Mouse (Mus musculus) MEL (cell line): ENCODE measurements around the gene Utf1. TPM values are rescaled to one million over a fixed set of nuclear protein-coding genes. Genes with fewer than 3 reads are reported as not detected.

Experiments
- DNase-seq: peaks from one replicate; pipeline ENCODE4 v3.0.0; 2011; ENCODE audit warnings: low read depth, low spot score
- H3K27ac ChIP-seq: 2 replicates; pipeline ENCODE4 v1.5.1; 2012; ENCODE audit warnings: low read depth, mild to moderate bottlenecking, control low read depth, low read length, moderate library complexity; ENCODE audit not compliant: control insufficient read depth
- H3K27me3 ChIP-seq, 2 experiments: fragments of 150-350 bp in 1 of 2; sonication (generic) in 1 of 2; 2 replicates each; pipeline ENCODE4 v1.6.1; 2012; ENCODE audit warnings: low read length in 2 of 2, mild to moderate bottlenecking in 2 of 2, improper control_type of control experiment in 1 of 2, moderate library complexity in 1 of 2; ENCODE audit not compliant: insufficient read depth in 2 of 2, control insufficient read depth in 1 of 2
- H3K36me3 ChIP-seq, 2 experiments: 2 replicates each; pipeline ENCODE4 v1.6.1; 2012 to 2014; ENCODE audit warnings: low read length in 2 of 2, improper control_type of control experiment in 1 of 2, inconsistent platforms in 1 of 2, mild to moderate bottlenecking in 1 of 2; ENCODE audit not compliant: insufficient read depth in 2 of 2, control insufficient read depth in 1 of 2
- H3K4me1 ChIP-seq, 2 experiments: fragments of 150-350 bp in 1 of 2; sonication (generic) in 1 of 2; 2 replicates each; pipeline ENCODE4 v1.6.1; 2012; ENCODE audit warnings: low read length in 2 of 2, improper control_type of control experiment in 1 of 2, mild to moderate bottlenecking in 1 of 2; ENCODE audit not compliant: insufficient read depth in 2 of 2, control insufficient read depth in 1 of 2
- H3K4me3 ChIP-seq, 2 experiments: fragments of 150-350 bp in 1 of 2; sonication (generic) in 1 of 2; 2 replicates each; pipeline ENCODE4 v1.5.1; 2012; ENCODE audit warnings: low read depth in 2 of 2, low read length in 2 of 2, mild to moderate bottlenecking in 2 of 2, moderate library complexity in 2 of 2, control low read depth in 1 of 2, improper control_type of control experiment in 1 of 2; ENCODE audit not compliant: control insufficient read depth in 1 of 2, insufficient read depth in 1 of 2
- H3K79me2 ChIP-seq: 2 replicates; pipeline ENCODE4 v1.6.1; 2012; ENCODE audit warnings: mild to moderate bottlenecking, low read length, moderate library complexity; ENCODE audit not compliant: control insufficient read depth, poor library complexity, insufficient read depth
- H3K9ac ChIP-seq: 2 replicates; pipeline ENCODE4 v1.6.1; 2012; ENCODE audit warnings: low read depth, mild to moderate bottlenecking, control low read depth, low read length, moderate library complexity; ENCODE audit not compliant: control insufficient read depth, poor library complexity, severe bottlenecking
- H3K9me3 ChIP-seq: fragments of 150-350 bp; sonication (generic); replicated peaks from 2 replicates; pipeline ENCODE4 v1.6.1; 2012; ENCODE audit warnings: mild to moderate bottlenecking, low read length, improper control_type of control experiment, moderate library complexity; ENCODE audit not compliant: insufficient read depth
- BHLHE40 ChIP-seq: IDR thresholded peaks from 2 replicates; pipeline ENCODE4 v1.6.1; 2012; ENCODE audit warnings: low read depth, mild to moderate bottlenecking, inconsistent platforms, low read length, improper control_type of control experiment, borderline replicate concordance
- CHD2 ChIP-seq: IDR thresholded peaks from 2 replicates; pipeline ENCODE4 v1.6.1; 2011; ENCODE audit warnings: low read length, improper control_type of control experiment
- CTCF ChIP-seq, 3 experiments: IDR thresholded peaks in 2 of 3; conservative IDR thresholded peaks in 1 of 3; 2 replicates each; pipeline ENCODE4 v1.5.1; 2011 to 2012; ENCODE audit warnings: low read length in 3 of 3, low read depth in 2 of 3, mild to moderate bottlenecking in 2 of 3, improper control_type of control experiment in 1 of 3, inconsistent platforms in 1 of 3, mixed read lengths in 1 of 3, moderate library complexity in 1 of 3; ENCODE audit not compliant: control insufficient read depth in 1 of 3, insufficient read depth in 1 of 3, poor library complexity in 1 of 3, severe bottlenecking in 1 of 3
- E2F4 ChIP-seq: IDR thresholded peaks from 2 replicates; pipeline ENCODE4 v1.6.1; 2011; ENCODE audit warnings: low read depth, low read length, improper control_type of control experiment, borderline replicate concordance
- EP300 ChIP-seq, 2 experiments: IDR thresholded peaks; 2 replicates each; pipeline ENCODE4 v1.6.1; 2011; ENCODE audit warnings: improper control_type of control experiment in 2 of 2, low read length in 2 of 2, low read depth in 1 of 2, mild to moderate bottlenecking in 1 of 2
- GABPA ChIP-seq: IDR thresholded peaks from 2 replicates; pipeline ENCODE4 v1.6.1; 2012; ENCODE audit warnings: low read depth, mild to moderate bottlenecking, inconsistent platforms, low read length, improper control_type of control experiment, moderate library complexity
- GATA1 ChIP-seq: IDR thresholded peaks from 2 replicates; pipeline ENCODE4 v1.6.1; 2011; ENCODE audit warnings: low read depth, low read length, improper control_type of control experiment
- HCFC1 ChIP-seq: IDR thresholded peaks from 2 replicates; pipeline ENCODE4 v1.6.1; 2012; ENCODE audit warnings: low read depth, mild to moderate bottlenecking, inconsistent platforms, low read length, improper control_type of control experiment, moderate library complexity
- JUND ChIP-seq: IDR thresholded peaks from 2 replicates; pipeline ENCODE4 v1.6.1; 2011; ENCODE audit warnings: low read depth, mild to moderate bottlenecking, improper control_type of control experiment, low read length
- KAT2A ChIP-seq: conservative IDR thresholded peaks from 2 replicates; pipeline ENCODE4 v1.6.1; 2012; ENCODE audit warnings: low read depth, low read length, improper control_type of control experiment, inconsistent platforms
- MAZ ChIP-seq: IDR thresholded peaks from 2 replicates; pipeline ENCODE4 v1.6.1; 2012; ENCODE audit warnings: low read depth, mild to moderate bottlenecking, inconsistent platforms, low read length, improper control_type of control experiment
- MEF2A ChIP-seq: IDR thresholded peaks from 2 replicates; pipeline ENCODE4 v1.6.1; 2014; ENCODE audit warnings: low read depth, mild to moderate bottlenecking, inconsistent platforms, low read length, improper control_type of control experiment; ENCODE audit not compliant: poor library complexity, insufficient replicate concordance, severe bottlenecking; ENCODE audit errors: extremely low read depth
- NELFE ChIP-seq: IDR thresholded peaks from 2 replicates; pipeline ENCODE4 v1.6.1; 2011; ENCODE audit warnings: low read depth, low read length, improper control_type of control experiment
- POLR2A ChIP-seq, 2 experiments: IDR thresholded peaks; 2 replicates each; pipeline ENCODE4 v1.6.1; 2011 to 2012; ENCODE audit warnings: low read length in 2 of 2, mild to moderate bottlenecking in 2 of 2, control low read depth in 1 of 2, improper control_type of control experiment in 1 of 2, low read depth in 1 of 2, moderate library complexity in 1 of 2; ENCODE audit not compliant: control insufficient read depth in 1 of 2, insufficient read depth in 1 of 2, poor library complexity in 1 of 2
- POLR2AphosphoS2 ChIP-seq: IDR thresholded peaks from 2 replicates; pipeline ENCODE4 v1.6.1; 2011; ENCODE audit warnings: low read length, improper control_type of control experiment
- RAD21 ChIP-seq: IDR thresholded peaks from 2 replicates; pipeline ENCODE4 v1.6.1; 2011; ENCODE audit warnings: mild to moderate bottlenecking, low read depth, low read length, improper control_type of control experiment
- RCOR1 ChIP-seq: IDR thresholded peaks from 2 replicates; pipeline ENCODE4 v1.6.1; 2012; ENCODE audit warnings: low read depth, mild to moderate bottlenecking, inconsistent platforms, low read length, improper control_type of control experiment
- SIN3A ChIP-seq: IDR thresholded peaks from 2 replicates; pipeline ENCODE4 v1.6.1; 2012; ENCODE audit warnings: low read length, improper control_type of control experiment, inconsistent platforms
- SMC3 ChIP-seq: IDR thresholded peaks from 2 replicates; pipeline ENCODE4 v1.6.1; 2011; ENCODE audit warnings: low read depth, low read length, improper control_type of control experiment
- TAL1 ChIP-seq: IDR thresholded peaks from 2 replicates; pipeline ENCODE4 v1.6.1; 2012; ENCODE audit warnings: mild to moderate bottlenecking, inconsistent platforms, low read length, moderate library complexity, mixed read lengths
- TBP ChIP-seq: IDR thresholded peaks from 2 replicates; pipeline ENCODE4 v1.8.0; 2011; ENCODE audit warnings: low read depth, low read length, improper control_type of control experiment
- TCF12 ChIP-seq: IDR thresholded peaks from 2 replicates; pipeline ENCODE4 v1.6.1; 2014; ENCODE audit warnings: low read depth, mild to moderate bottlenecking, inconsistent platforms, low read length, improper control_type of control experiment, moderate library complexity
- USF2 ChIP-seq, 2 experiments: IDR thresholded peaks; 2 replicates each; pipeline ENCODE4 v1.6.1; 2011 to 2012; ENCODE audit warnings: improper control_type of control experiment in 2 of 2, low read length in 2 of 2, borderline replicate concordance in 1 of 2, inconsistent platforms in 1 of 2, low read depth in 1 of 2, mild to moderate bottlenecking in 1 of 2; ENCODE audit not compliant: insufficient read depth in 1 of 2
- ZC3H11A ChIP-seq: IDR thresholded peaks from 2 replicates; pipeline ENCODE4 v1.6.1; 2012; ENCODE audit warnings: low read depth, mild to moderate bottlenecking, inconsistent platforms, low read length, improper control_type of control experiment
- ZMIZ1 ChIP-seq: IDR thresholded peaks from 2 replicates; pipeline ENCODE4 v1.6.1; 2012; ENCODE audit warnings: low read depth, mild to moderate bottlenecking, inconsistent platforms, low read length, improper control_type of control experiment, moderate library complexity
- ZNF384 ChIP-seq: IDR thresholded peaks from 2 replicates; pipeline ENCODE4 v1.6.1; 2012; ENCODE audit warnings: low read depth, mild to moderate bottlenecking, inconsistent platforms, low read length, improper control_type of control experiment
- polyA plus RNA-seq, 2 experiments: library from polyadenylated mRNA; stranded (reverse) in 1 of 2; unstranded in 1 of 2; fragments of >175 nt in 1 of 2; fragments of >200 nt in 1 of 2; gene quantifications; 2 replicates each; pipeline versions ENCODE4 v1.2.1 to v1.2.4; 2012; ENCODE audit warnings: low replicate concordance in 2 of 2, low read depth in 1 of 2; ENCODE audit not compliant: insufficient read length in 2 of 2, insufficient read depth in 1 of 2, missing spikeins in 1 of 2
- total RNA-seq: library from RNA; depleted of rRNA; stranded (reverse); fragments of 300-350 nt; gene quantifications from 2 replicates; pipeline ENCODE4 v1.2.3, GENCODE M21; 2012

Gene Utf1
- total and polyA plus RNA-seq, 3 experiments = not detected

GRCm38 (mm10) chr7:139896271-139896670 is 47.3 kb upstream of the Utf1 start (continued):
- no peak for TF ChIP-seq POLR2AphosphoS2
- no peak for TF ChIP-seq CTCF (IDR thresholded peaks at IDR 0.05 in 2 of 3, conservative IDR thresholded peaks at IDR 0.05 in 1 of 3; ENCODE audit: control insufficient read depth in 1 of 3, insufficient read depth in 1 of 3, low read depth in 2 of 3, low read length in 3 of 3, poor library complexity in 1 of 3, severe bottlenecking in 1 of 3)
- TF ChIP-seq, all 39 proteins: peak for 0

GRCm38 (mm10) chr7:139896796-139897195 is 46.8 kb upstream of the Utf1 start:
- TF ChIP-seq TCF12 (no peak), MAZ (no peak)
- H3K9ac ChIP-seq = no peak overlapping the region
- no peaks in the 10 kb centered on the region for H3K9me3 ChIP-seq
- no peaks in the 10 kb centered on the region for H3K27me3 ChIP-seq
- H3K36me3 ChIP-seq = no peaks in the 10 kb centered on the region
- no peak overlapping the region for H3K4me3 ChIP-seq
- DNase-seq = no peak
- H3K4me1 ChIP-seq = no peaks in the 10 kb centered on the region
- H3K79me2 ChIP-seq = no peaks in the 10 kb centered on the region
- H3K27ac ChIP-seq = no peak overlapping the region

GRCm38 (mm10) chr7:139898606-139899005 is 45.0 kb upstream of the Utf1 start:
- no peaks in the 10 kb centered on the region for H3K27me3 ChIP-seq
- no peak for DNase-seq

DNA sequence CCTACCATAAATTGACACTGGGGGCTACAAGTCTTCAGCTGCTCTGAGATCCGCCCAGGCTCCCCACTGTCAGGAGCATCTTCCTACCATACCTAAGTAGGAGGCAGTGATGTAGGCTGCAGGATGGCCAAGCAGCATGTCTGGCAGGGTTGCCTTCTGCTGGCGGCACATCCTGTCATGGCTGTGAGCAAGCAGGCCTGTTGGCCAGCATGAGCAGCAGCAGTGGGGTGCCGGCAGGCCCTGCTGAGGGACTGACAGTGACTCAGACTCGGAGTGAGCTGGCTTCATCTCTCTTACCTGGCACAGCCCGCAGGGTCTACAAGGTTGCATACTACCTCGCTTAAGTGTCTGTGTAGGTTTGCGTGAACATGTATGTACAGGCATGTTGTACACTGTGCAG is 44.1 kb upstream of the Utf1 start:
- Histone ChIP-seq H3K4me3 (no peak overlapping the region), H3K9me3 (no peaks in the 10 kb centered on the region), H3K4me1 (no peaks in the 10 kb centered on the region), H3K27ac (no peak overlapping the region), H3K79me2 (no peaks in the 10 kb centered on the region), H3K36me3 (no peaks in the 10 kb centered on the region), H3K27me3 (no peaks in the 10 kb centered on the region), H3K9ac (no peak overlapping the region)
- DNase-seq = no peak
- no peak for TF ChIP-seq NELFE
- no peak for TF ChIP-seq SMC3
- no peak for TF ChIP-seq SIN3A
- TF ChIP-seq RCOR1 = no peak
- TF ChIP-seq CTCF (IDR thresholded peaks at IDR 0.05 in 2 of 3, conservative IDR thresholded peaks at IDR 0.05 in 1 of 3; ENCODE audit: control insufficient read depth in 1 of 3, insufficient read depth in 1 of 3, low read depth in 2 of 3, low read length in 3 of 3, poor library complexity in 1 of 3, severe bottlenecking in 1 of 3) = no peak
- no peak for TF ChIP-seq E2F4
- no peak for TF ChIP-seq EP300 (IDR thresholded peaks at IDR 0.05; ENCODE audit: low read depth in 1 of 2, low read length in 2 of 2)
- TF ChIP-seq HCFC1 = no peak
- no peak for TF ChIP-seq CHD2
- no peak for TF ChIP-seq ZMIZ1
- no peak for TF ChIP-seq USF2 (IDR thresholded peaks at IDR 0.05; ENCODE audit: borderline replicate concordance in 1 of 2, insufficient read depth in 1 of 2, low read depth in 1 of 2, low read length in 2 of 2)
- TF ChIP-seq BHLHE40 = no peak
- TF ChIP-seq ZC3H11A = no peak
- no peak for TF ChIP-seq ZNF384
- TF ChIP-seq POLR2AphosphoS2 = no peak
- TF ChIP-seq GABPA = no peak
- TF ChIP-seq TBP = no peak
- no peak for TF ChIP-seq TCF12

More at GRCm38 (mm10) chr7:139898606-139899005, 45.0 kb upstream of the Utf1 start:
- Histone ChIP-seq H3K36me3 (no peaks in the 10 kb centered on the region), H3K4me1 (no peaks in the 10 kb centered on the region), H3K27ac (no peak overlapping the region), H3K4me3 (no peak overlapping the region), H3K79me2 (no peaks in the 10 kb centered on the region), H3K9ac (no peak overlapping the region), H3K9me3 (no peaks in the 10 kb centered on the region)
- no peak for TF ChIP-seq JUND
- TF ChIP-seq ZMIZ1 = no peak
- no peak for TF ChIP-seq TAL1
- no peak for TF ChIP-seq SIN3A
- no peak for TF ChIP-seq GATA1
- TF ChIP-seq SMC3 = no peak
- no peak for TF ChIP-seq E2F4
- no peak for TF ChIP-seq NELFE
- no peak for TF ChIP-seq POLR2A (IDR thresholded peaks at IDR 0.05; ENCODE audit: control insufficient read depth in 1 of 2, insufficient read depth in 1 of 2, low read depth in 1 of 2, low read length in 2 of 2, poor library complexity in 1 of 2)
- no peak for TF ChIP-seq KAT2A
- TF ChIP-seq RAD21 = no peak
- no peak for TF ChIP-seq MEF2A
- no peak for TF ChIP-seq RCOR1
- TF ChIP-seq TBP = no peak
- no peak for TF ChIP-seq EP300 (IDR thresholded peaks at IDR 0.05; ENCODE audit: low read depth in 1 of 2, low read length in 2 of 2)
- no peak for TF ChIP-seq CHD2
- TF ChIP-seq POLR2AphosphoS2 = no peak
